Mouse (Mus musculus) left cerebral cortex, adult 8-10 months (tissue): Measurements from ENCODE around the gene Nfe2l3. TPM values are rescaled to one million over a fixed set of nuclear protein-coding genes. Genes with fewer than 3 reads are reported as not detected.
"Not testable (repeated sequence)": the region's sequence is repeated elsewhere in the genome, so short reads cannot be mapped to it uniquely, and the experiment has no call there.

Experiments
- DNase-seq, 2 experiments: peaks; one replicate each; pipeline ENCODE4 v3.0.0; 2022; ENCODE audit warnings: low spot score in 2 of 2
- total RNA-seq, 4 experiments: library from RNA; stranded (reverse); gene quantifications; 2 replicates each; pipeline ENCODE4 v1.2.4; 2022

Gene Nfe2l3
- total RNA-seq, 4 experiments from 2014 or later: 2.8 to 5.7 (median 4.5) TPM

- DNase-seq: not testable (repeated sequence)
These were observed 52.1 kb downstream of the Nfe2l3 start for GRCm38 (mm10) chr6:51484556-51484955.

DNA sequence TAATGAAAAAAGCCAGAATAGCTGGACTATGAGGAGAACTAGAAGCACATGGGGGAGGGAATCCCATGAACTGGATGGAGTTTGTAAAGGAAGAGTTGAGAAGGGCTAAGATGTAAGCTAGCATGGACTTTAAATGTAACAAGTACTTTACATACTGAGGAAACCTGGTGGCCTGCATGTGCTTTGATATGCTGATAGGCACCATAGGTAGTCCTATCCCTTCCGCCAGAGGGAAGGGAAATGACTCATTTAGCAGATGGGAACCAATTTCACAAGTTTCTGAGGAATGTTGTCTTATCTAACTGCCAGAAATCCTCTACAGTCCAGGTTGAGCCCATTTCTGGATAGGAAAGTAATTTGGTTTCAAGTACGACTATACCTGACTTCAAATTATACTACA, 53.2 kb downstream of the Nfe2l3 start:
- DNase-seq: no peak

- no peak for DNase-seq
These were observed 53.7 kb downstream of the Nfe2l3 start for GRCm38 (mm10) chr6:51486076-51486710.

GRCm38 (mm10) chr6:51486731-51487130, 54.3 kb downstream of the Nfe2l3 start:
- no peak for DNase-seq

GRCm38 (mm10) chr6:51489787-51490186, 57.3 kb downstream of the Nfe2l3 start:
- no peak for DNase-seq

DNA sequence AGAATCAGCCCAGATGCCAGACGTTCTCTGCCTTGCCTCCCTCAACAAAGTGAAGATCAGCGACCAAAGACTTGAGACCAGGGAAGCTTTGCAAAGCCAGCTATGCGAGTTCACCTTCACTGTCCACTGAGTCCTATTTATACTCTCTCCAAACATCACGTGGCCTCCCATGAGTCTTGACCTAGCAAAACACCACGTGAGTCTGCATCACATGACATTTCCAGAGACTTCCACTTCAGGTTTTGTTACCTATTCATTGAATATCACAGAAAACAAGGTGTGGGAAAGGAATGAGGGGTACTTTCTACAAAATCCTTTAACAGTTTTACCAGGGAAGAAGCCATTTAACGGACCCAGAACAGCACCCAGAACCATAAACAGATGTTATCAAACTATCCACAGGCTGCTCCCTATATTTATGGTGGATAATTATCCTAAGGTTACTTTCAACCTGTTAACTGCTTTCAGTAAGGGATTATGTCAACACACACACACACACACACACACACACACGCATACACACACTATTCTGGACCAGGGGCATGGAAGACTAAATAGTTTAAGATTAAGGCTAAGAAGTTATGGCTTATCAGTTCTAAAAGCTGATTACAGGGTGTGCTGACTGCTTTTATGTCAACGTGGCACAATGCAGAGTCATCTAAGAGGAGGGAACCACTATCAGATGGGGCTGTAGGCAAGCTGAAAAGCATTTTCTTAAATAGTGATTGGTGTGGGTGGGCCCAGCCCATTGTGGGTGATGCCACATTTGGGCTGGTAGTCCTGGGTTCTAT, 65.0 kb downstream of the Nfe2l3 start:
- DNase-seq: no peak

DNA sequence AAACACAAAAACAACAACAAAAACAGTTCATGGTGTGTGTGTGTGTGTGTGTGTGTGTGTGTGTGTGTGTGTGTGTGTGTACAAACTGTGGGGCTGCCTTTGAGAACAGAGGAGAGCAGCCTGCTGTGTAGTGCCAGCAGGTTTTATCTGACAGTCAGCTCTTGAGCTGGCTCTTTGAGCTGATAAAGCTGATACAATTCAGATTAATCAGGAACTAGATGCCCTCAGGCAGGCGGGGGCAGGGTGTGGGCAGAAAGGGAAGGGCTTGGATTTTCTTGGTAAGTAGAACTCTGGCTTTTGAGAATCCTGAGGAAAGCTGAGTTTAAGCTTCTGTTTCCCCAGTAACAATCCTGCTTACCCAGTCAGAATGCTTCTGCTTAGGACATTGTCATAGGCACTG, 73.2 kb downstream of the Nfe2l3 start:
- no peak for DNase-seq

DNA sequence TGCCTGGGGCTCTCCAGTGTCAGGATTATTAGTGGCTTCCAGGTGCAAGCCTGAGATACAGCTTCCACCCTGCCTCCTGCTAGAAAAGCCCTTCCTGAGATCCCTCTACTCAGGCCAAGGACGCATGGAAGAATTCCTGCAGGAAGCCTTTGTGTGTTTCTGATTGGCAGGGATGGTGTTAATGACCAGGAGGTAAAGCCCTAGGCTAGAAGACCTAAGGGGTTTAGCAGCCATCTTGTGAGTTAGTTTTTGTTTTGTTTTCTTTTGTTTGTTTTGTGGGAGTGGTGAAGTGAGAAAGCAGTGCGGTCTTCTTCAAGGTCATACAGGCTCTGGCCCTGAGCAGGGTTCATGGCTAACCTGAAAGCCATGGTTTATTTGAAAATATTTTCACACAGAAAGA, 75.1 kb downstream of the Nfe2l3 start:
- DNase-seq: no peak

Other genes with a start within 250 kb of the Nfe2l3 start
- 100 to 1,000 TPM; 357 to 475 (median 406) TPM for gene Hnrnpa2b1, start 37.2 kb downstream of the Nfe2l3 start, total RNA-seq
- 100 to 1,000 TPM; 125 to 141 (median 133) TPM for gene Cbx3, start 37.7 kb downstream of the Nfe2l3 start, total RNA-seq
- gene Snx10, start 91.2 kb downstream of the Nfe2l3 start, total RNA-seq: 100 to 1,000 TPM in 3 of 4 experiments, 10 to 100 TPM in 1; 98.8 to 113 (median 110) TPM